Mouse (Mus musculus): ENCODE data around the gene Lcor.

DNA sequence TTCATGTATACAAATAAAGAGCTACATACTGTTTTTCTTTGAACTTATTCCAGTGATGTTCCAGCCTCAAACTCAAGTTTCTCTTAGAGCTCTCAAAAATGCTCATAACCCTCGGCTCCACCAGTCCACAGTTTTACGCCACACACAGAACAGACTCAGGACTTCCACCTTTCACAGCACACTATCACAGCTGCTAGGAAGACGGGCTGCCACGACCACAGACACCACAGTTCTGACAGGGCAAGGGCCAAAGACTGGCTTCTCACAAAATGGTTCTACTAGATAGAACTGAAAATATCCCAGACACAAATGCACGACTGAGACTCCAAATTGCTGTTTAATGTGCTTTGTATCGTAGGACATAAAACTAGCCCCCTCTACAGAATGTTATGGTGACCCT lies 36.7 kb downstream of the Lcor start:
- TF ChIP-seq CTCF (conservative IDR thresholded peaks at IDR 0.05; ENCODE audit: insufficient read depth, insufficient read length, low read depth, low read length), result no peak
- TF ChIP-seq POLR2A (IDR thresholded peaks at IDR 0.05; ENCODE audit: low read depth, low read length), result no peak
